Mouse (Mus musculus) kidney, adult 9 months (tissue): ENCODE results near the gene H2-Ke6.

Experiments used
- DNase-seq: peaks from one replicate; pipeline ENCODE4 v3.0.0; 2022

The H2-Ke6 gene

DNA sequence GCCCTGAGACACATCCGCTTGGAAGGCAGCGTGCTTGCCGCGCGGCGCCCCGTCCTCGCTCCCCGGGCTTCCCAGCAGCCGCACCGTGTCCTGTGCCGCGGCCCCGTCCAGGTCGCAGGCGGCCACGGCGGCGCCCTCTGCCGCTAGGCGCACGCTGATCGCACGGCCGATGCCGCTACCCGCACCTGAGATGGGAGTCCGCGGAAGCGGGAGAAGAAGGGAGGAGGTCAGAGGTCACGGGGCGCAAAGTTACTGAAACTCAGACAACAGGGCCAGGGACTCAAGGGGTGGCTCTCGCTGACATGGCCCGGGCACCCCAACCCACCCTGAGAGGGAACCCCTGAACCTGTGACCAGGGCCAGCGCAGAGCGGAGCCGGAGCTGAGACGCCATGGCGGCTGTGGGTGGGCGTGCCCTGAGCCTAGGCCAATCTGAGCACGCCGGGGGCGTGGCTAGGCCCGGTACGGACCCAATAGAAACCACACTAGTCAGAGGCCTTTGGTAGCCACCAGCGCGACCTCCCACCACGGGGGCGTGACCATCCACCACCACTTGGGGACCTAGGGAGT, at the start of gene H2-Ke6:
TSS of gene H2-Ke6 (minus strand) at position 405 of the 568 bp plus-strand sequence.
- DNase-seq: peak; percentile 98

DNA sequence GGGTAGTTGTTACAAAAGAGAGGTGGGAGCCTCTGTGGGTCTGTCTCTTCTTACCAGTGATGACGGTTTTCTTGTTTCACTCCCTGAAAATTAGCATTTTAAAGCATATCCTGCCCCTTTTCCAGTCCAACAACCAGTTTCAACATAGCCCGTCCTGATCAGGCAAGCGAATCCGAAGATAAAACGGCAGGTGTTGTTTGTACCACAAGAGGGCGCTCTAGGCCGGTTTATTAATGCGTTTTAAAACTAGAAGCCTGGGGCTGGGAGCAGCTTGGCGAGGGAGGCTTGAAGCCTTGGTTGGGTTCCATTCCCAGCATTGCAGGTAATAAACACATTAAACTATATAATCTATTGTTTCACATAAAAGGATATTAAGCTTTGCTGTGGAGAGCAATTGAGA, 49.7 kb upstream of the H2-Ke6 start:
- DNase-seq: peak; percentile 81

DNA sequence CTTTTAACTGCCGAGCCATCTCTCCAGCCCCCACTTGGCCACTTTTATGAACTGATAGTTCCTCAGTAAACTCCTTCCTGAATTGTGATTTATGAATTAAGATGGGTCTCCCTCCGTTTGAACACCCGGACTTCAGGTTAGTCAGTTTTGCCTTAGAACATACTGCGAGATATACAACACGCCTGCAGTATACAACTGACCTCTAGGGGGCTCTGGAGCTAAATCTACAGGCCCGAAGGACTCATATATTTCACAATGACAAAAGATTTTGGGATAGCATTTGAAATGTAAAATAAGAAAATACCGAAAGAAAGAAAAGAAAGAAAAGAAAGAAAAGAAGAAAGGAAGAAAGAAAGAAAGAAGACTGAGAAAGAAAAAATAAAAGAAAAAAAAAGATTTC, 47.4 kb upstream of the H2-Ke6 start:
- peak; percentile 80 for DNase-seq

DNA sequence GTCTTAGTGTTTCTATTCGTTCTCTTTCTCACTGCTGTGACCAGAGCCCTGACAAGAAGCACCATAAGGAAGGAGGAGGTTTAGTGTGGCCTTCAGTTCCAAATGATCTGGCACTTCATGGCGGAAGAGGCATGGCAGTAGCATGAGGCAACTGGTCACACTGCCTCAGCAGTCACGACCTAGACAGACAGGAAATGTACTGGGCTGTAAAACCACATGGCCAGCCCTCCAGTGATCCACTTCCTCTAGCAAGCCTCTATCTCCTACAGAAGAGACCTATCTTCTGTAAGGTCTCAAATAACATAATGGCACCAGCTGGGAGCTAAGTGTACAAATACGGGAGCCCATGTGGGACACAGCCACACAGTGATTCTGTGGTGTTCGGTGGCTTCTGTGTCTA, 44.2 kb upstream of the H2-Ke6 start:
- no peak for DNase-seq

DNA sequence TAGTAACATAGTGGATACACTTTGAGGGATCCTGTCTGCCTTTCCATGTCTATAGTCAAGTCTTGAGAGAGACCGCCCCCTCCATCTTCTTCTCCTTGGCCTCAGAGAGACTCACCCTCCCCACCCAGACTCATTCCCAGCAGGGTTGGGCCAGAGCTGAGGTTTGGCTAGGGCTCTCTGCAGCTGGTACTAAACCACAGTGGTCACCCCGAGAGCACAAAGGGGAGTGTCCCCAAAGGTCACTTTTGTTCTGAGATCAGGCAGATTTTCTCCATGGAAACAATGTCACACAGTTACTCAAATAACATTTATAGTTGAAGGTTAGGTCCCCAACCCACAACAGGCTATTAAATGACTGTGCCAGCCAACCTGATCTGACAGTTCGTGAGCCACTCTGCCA, 41.0 kb upstream of the H2-Ke6 start:
- no peak for DNase-seq

DNA sequence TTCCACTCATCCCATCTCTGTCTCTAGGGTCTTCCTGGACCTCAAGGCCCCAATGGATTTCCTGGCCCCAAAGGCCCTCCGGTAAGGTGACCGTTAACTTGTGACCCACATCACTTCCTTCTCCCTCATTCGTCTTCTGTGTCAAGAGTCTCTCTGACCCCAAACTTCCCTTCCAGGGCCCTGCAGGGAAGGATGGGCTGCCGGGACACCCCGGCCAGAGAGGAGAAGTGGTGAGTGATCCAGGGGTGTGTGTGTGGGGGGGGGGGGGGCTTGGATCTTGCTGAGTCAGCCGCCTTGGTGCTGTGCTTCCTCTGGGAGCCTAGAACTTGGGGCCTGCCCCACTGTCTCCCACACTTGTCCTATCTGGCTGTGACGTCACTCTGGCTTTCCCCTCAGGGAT, 29.4 kb upstream of the H2-Ke6 start:
- DNase-seq: no peak

DNA sequence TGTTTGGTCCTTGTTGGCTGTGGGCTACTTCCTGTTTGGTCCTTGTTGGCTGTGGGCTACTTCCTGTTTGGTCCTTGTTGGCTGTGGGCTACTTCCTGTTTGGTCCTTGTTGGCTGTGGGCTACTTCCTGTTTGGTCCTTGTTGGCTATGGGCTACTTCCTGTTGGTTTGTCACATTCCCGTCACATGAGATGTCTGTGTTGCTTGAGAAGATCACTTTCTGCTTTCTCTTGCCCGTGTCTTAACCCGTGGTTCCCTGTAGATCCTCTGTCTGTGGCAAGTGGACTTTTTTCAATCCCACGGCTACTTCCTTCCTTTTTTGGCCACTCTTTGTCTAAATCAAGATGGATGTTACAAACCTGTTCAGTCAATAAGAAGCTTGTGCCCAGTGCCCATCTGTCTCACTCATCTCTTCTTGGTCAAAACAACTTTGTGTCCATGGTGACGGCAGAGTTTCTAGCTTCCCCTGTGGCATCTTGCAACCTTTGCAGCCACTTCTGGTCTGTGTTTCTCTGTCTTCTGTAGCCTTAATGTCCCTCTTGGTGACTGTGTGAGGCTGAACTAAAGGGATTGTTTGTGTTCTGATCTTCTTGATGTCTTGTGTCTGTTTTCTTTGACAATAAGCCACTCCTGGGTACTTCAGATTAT, 19.7 kb upstream of the H2-Ke6 start:
- DNase-seq: no peak

DNA sequence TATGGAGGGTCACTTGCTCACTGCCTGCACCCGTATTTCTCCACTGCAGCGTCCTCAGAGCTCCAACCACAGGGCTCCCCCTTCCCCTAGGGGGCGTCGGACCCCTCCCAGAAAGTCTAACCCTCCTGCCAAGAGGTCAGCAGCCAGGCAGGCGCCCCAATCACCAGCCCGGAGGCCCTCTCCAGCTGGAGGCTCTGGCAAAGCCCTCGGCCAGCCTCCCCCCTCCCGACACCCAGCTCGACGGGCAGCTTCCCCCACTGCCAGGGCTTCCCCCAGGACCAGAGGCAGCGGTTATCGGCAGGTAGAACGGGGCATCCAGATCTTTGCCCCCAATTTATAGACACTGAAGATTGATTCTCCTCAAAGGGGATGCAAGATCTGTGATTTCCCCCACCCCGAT, 18.1 kb upstream of the H2-Ke6 start:
- no peak for DNase-seq

DNA sequence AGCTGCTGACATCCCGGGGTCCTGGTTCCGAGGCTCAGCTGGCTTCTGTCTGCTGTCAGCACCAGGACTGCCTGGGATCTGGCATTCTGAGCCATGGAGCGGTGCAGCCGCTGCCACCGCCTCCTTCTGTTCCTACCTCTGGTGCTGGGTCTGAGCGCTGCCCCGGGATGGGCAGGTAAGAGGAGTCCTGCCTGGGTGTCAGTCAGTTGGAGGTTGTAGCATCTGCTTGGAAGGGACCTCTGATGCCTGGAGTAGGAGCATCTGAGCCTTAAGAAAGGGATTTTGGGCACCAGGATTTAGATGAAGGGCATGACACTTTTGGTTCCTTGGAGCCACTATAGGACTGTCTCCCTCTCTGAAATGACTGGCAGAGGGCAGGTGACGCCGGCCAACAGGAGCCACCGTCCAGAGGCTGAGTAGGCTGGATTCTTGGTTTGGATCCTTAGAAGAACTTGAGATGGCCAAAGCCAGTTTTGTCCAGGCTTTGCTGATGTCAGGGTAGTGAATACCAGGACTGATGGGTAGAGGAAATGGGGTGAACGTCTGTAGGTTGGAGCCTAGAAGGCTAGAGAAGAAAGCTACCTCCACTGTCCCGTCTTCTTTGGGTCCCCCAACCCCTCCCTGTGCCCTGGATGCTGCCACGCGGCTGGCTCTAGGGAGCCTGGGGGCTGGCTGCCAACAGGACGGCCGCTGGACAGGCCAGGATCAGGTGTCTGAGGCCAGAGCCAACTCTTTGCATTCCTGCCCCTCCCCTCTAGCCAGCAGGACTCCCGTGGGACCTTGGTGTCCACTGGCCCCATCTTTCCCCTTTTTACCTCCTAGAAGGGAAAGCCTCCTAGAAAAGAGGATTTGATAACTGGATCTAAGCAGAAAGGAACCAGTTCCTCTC, 11.9 kb upstream of the H2-Ke6 start:
- no peak for DNase-seq

DNA sequence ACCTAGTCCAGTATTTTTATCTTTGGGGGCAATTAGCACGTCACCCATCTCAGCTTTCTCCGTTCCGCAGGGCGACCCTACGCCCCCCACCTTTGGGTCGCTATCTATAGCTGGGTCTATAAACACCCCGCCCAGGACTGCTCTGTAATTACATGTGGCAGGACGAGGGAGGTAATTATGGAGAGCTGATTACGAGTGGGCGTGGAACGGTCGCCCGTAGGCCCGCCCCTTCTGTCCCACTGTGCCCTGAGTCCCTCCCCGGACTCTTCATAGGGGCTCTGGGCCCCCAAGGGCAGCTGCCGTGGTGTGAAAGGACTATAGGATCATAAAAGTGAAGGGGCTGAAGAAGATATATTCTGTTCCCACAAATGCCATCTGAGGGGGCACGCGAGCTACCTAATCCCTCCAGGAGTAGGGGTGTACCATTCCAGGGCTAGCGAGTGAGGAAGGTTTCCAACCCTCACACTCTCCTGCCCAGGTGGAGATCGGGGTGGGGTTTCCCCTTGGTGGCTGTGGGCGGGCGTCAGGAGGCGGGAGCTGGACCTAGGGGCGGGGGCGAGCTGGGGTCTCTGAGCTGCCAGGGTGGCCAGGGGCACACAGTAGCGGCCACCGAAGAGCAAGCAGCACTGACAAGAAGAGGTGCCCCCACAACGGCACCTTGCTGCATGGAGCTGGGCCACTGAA, 11.2 kb upstream of the H2-Ke6 start, which contains the start of gene Col11a2:
TSS of gene Col11a2 (plus strand) at position 560 of the 684 bp plus-strand sequence.
- DNase-seq: peak; percentile 13

DNA sequence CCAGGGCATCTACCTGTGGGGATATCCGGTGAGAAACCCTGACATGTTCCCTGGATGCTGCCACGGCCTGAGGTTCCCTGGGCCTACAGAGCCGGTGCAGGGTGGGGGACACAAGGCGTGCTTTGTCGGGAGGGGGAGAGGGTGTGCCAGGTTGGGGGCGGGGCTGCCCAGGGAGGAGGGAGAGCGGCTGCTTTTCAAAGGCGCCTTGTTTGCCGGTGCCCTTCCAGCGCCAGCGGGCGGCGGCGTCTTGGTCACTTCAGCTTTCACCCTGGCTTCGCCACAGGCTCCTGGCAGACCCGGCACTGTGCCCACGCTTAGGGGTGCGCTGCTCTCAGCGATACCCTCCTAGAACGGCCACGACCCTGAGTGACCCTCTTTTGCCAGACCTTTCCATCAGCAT, 10.6 kb upstream of the H2-Ke6 start:
- peak; percentile 12 for DNase-seq

DNA sequence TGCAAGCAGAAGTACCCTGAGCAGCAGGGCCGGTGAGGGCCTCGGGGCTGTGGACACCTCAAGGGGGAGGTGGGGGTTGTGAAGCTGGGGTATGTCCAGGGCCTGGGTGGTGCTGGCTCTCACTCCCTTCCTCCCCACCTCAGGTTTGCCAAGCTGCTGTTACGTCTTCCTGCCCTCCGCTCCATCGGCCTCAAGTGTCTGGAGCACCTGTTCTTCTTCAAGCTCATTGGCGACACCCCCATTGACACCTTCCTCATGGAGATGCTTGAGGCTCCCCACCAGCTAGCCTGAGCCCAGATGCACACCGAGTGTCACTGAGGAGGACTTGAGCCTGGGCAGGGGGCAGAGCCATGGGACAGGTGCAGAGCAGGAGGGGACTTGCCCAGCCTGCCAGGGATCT, 9.4 kb upstream of the H2-Ke6 start:
- DNase-seq: peak; percentile 7

DNA sequence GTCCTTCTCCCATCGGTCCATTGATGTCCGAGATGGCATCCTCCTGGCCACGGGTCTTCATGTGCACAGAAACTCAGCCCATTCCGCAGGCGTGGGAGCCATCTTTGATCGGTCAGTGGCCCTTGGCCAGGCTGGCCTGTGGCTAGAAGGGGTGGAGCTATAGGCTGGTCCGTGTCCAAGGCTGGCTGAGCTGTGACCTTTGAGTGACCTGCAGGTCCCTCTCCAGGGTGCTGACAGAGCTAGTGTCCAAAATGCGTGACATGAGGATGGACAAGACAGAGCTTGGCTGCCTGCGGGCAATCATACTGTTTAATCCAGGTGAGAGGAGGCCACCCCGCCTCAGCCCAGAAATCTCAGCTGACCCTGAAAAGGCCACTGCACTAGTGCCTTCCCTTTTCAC, 8.8 kb upstream of the H2-Ke6 start:
- peak; percentile 87 for DNase-seq

DNA sequence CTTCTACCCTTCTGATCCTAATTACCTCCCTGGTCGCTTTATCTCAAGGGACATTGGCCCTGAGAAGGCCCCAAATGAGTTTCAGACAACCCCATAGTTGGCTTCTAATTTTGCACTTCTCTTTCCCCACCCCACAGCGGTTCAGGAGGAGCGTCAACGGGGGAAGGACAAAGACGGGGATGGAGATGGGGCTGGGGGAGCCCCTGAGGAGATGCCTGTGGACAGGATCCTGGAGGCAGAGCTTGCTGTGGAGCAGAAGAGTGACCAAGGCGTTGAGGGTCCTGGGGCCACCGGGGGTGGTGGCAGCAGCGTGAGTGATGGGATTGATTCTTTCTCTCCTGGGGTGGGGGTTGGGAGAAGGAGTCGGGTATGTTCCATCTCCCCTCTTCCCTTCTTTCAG, 7.7 kb upstream of the H2-Ke6 start:
- no peak for DNase-seq

DNA sequence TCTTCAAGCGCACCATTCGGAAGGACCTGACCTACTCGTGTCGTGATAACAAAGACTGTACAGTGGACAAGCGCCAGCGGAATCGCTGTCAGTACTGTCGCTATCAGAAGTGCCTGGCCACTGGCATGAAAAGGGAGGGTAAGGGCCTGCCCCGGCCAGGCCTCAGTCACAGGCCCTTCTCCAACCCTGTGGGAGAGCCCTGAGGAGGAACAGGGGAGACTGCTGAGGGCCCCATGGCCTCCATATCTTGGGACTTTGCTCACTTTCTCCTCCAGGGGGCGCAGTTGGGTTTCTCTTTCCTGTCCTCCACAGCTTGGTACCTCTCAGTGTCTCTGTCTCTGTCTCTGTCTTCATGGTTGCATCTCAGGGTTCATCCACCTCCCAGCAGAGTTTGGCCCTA, 6.2 kb upstream of the H2-Ke6 start:
- peak; percentile 73 for DNase-seq

DNA sequence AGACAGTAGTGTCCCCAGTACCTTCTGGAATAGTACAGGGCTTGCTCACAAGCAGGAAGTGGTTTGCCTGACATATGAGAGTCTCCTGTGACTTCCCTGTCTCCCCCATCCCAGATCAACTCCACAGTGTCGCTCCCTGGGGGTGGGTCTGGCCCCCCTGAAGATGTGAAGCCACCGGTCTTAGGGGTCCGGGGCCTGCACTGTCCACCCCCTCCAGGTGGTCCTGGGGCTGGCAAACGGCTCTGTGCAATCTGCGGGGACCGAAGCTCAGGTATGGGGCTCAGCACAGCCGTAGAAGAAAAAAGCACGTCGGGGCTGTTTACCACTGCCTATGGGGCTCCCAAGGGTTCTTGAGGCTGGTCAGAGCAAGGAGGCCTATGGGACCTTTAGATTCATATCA, 5.6 kb upstream of the H2-Ke6 start:
- peak; percentile 18 for DNase-seq

DNA sequence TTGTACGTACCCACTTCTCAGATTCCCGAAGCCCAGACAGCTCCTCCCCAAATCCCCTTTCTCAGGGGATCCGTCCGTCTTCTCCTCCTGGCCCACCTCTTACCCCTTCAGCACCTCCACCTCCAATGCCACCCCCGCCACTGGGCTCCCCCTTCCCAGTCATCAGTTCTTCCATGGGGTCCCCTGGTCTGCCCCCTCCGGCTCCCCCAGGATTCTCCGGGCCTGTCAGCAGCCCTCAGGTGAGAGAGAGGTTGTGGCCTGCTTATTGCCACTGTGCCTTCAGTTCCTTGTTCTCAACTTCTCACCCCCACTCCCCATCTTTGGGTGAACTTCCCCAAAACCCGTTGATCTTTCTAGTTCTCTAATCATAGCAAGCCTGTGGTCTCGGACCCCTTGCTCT, 4.9 kb upstream of the H2-Ke6 start:
- DNase-seq: peak; percentile 31

DNA sequence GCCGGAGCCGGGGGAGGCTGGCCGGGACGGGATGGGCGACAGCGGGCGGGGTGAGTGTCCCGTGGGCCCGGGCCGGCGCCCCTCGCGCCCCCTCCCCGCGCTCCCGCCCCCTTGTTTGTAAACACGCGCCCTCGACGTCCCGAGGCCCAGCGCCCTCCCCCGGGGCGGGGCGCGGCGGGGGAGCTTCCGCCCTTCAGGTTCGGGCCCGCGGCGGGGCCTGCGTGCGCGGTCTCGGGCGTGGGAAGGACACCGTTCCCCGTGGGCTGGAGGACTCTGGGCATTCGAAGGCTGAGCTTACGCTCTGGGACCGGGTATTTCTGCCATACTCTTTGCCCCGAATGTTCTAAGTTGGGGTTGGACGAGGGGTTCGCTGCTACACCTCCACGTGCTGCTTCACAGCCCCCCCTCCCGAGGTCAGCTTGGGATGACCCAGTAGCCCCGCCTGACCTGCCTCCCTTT, 4.3 kb upstream of the H2-Ke6 start:
- peak; percentile 78 for DNase-seq

DNA sequence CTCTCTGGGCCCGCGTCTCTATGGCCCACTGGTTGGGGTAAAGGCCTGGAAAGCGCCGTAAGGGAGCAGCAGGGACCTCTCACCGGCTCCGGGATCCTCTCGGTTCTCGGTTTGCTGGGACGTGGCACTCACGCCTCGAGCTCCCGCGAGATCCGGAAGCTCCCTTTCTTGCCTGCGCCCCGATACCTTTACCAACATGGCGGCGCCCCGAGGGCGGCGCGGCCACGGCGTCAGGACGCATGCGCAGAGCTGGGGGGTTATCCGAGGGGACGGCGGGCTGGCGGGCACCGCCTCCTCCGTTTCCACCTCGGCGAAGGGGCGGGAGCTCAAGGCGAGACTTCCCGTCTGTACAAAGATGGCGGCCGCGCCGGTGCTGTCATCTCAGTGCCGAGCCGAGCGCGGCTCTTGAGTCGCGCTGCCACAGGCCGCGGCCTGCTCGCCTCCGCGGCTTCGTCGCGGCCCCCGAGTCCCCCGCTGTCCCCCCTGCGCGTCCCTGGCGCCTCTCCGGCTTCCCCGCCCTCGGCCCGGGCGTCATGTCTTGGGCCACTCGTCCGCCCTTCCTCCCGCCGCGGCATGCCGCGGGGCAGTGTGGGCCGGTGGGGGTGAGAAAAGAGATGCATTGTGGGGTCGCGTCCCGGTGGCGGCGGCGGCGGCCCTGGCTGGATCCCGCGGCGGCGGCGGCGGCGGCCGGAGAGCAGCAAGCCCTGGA, 3.8 kb upstream of the H2-Ke6 start, which contains the start of the genes Slc39a7 and Rxrb:
TSS of gene Slc39a7 (minus strand) at position 218 of the 709 bp plus-strand sequence.
TSS of gene Rxrb (plus strand) at position 348 of the 709 bp plus-strand sequence.
- DNase-seq: peak; percentile 98

DNA sequence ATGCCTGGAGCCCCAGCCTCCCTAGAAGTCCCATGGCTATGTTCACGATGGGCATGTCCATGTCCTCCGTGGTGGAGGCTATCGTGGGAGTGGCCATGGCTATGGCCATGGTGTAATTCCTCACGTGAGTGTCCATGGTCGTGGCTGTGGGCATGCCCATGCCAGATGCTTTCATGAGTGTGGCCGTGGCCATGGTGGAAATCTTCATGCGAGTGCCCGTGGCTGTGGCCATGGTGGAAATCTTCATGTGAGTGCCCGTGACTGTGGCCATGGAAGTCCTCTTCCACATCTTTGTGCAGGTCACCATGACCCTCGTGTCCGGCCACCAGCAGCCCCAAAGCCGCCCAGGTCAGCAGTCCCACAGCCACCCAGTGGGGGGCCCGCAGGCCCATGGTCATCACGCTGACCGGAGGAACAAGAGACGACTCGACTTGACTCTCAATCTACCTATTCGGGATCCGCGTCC, 3.0 kb upstream of the H2-Ke6 start:
- DNase-seq: no peak

DNA sequence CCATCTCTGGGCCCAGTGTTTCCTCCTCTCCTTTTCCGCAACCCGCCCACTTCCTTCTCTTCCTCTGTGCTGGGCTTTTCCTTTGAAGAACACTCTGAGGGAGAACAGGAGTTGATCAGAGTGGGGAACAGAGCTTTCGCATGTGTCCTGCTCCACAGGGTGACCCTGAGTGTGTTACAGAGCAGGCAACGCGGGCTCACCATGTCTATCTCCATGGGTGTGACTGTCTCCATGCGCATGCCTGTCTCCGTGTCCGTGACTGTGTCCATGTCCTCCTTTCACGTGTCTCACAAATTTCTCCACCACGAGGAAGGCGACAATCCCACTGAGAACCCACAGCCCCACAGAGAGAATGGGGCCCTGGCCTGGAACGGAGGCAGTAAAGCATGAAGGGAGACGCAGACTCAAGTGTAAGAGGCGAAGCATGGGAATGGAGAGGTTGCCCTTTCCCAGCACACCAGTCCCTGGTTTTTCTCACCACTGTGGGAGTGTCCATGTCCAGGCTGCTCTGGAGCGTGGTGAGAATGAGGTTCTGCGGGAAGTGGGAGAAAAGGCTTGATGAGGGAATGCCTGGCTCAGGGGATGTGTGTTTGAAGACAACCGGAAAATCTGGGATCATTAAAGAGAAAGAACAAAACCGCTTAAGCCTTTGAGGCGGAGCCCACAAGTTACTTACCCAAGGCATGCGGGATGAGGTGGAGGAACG, 2.2 kb upstream of the H2-Ke6 start:
- peak; percentile 30 for DNase-seq
